Mouse (Mus musculus) spleen, adult 2 months (tissue): ENCODE results near the gene Rbm28.

Experiments
- CTCF ChIP-seq: fragments of 200-500 bp; IDR thresholded peaks from 2 replicates; pipeline ENCODE4 v1.5.1; 2011; ENCODE audit warnings: mild to moderate bottlenecking, inconsistent platforms; ENCODE audit not compliant: insufficient read depth, insufficient read length, insufficient replicate concordance; ENCODE audit errors: extremely low read depth
- POLR2A ChIP-seq: fragments of 200-500 bp; IDR thresholded peaks from 2 replicates; pipeline ENCODE4 v1.6.1; 2011; ENCODE audit warnings: low read depth, low read length, inconsistent platforms

- TF ChIP-seq CTCF, result no peak
- TF ChIP-seq POLR2A, result no peak
Measured at GRCm38 (mm10) chr6:29081826-29082363, 82.9 kb downstream of the Rbm28 start.
